Mouse (Mus musculus): Measurements from ENCODE around the gene Galnt17. TPM values are rescaled to one million over a fixed set of nuclear protein-coding genes. Genes with fewer than 3 reads are reported as not detected.
A peak's percentile ranks its signal among the peaks of the same experiment; 100 is the strongest.

The Galnt17 gene
- total RNA-seq, 2 experiments from 2014 or later = 26.8 to 28.9 TPM

DNA sequence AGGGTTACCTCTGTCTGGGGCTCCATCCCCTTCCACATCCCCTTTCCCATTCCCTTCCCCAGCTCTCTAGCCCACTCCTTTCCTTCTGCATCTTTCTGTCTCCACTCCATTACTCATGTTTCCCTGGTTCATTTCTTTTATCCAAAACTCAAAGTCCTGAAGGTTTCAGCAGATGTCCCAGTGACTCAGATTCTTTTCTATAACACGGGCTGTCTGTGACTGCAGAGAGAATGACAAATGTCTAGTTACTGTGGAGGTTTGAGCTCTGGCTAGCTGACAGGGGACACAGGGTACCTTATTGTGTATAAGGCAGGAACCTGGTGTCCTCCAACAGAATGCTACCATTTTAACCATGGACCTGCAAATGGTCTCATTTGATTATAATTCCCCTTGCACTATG, 358.6 kb downstream of the Galnt17 start:
- no peak for DNase-seq
- intact Hi-C loops (cut with DNase I) = no loop called here

DNA sequence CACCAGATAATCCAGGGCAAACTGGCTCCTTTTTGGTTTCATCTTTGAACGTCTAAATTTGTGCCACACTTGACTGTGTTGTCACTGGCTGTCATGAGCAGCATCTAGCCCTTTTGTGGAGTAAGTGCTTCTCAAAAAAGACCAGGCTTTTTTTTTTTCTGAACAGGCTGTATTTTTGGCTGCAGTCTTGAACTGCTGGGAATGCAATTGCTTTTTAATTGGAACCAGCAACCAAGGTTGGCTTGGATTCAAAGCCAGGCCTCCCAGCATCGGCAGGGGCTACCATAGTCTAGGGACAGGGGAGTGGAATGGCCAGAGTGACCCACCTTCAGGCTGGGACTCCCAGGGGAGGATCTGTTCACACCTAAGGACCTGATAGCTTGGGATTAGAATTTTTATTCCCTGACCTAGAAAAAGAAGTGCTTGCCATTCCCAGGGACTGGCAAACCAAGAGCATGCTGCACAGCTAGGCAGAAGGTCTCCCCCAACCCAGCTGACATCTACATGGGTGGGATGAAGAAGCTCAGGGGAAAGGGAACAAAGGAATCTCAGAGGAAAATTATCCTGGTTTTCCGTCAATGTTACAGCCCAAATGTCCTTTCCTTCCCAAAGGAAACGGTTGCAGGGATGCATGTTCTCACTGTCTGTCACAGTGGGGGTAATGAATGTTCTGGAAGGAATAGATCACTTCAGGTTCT, 369.2 kb downstream of the Galnt17 start:
- peak; percentile 85 for DNase-seq
- intact Hi-C loops (cut with DNase I) = no loop called here

DNA sequence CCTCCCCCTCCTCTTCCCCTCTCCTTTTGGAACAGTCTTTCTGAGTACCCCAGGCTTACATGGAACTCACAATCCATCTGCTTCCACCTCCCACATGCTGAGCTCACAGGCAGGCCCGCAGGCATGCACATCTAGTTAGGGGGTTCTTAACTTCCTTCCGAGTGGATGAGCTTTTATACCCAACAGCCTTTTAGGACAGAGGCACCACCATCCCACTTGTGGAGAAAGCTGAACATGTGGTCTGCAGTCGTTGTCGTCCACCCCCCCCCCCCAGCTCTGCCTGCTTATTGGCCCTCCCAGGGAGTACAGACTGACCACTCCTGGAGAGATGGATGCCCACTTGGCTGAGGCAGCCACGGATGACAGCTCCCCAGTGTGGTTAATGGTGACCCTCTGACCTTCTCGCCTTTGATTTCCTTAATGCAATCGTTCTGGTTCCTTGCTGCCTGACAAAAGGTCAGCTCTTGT, 370.0 kb downstream of the Galnt17 start:
- intact Hi-C loops (cut with DNase I) = no loop called here

DNA sequence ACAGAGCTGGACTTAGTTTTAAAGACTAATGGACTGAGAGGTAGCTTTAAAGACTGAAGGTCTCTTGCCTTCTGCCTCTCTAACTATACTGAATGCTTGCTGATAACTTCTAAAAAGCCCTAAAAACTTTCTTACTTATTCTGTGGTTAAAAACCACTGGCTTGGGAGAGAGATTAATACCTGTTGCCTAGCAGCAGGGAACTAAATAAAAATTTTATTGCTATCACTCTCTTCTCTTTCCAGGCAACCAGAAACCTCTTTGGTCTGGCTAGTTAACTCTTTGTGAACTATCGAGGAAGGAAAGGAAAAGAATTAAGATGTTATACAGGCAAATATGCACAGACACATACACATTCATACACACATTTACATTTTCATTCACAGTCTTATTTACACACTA, 377.3 kb downstream of the Galnt17 start:
- intact Hi-C loops (cut with DNase I) = no loop called here

More for the DNA sequence above, 370.0 kb downstream of the Galnt17 start:
- peak; percentile 72 for DNase-seq

DNA sequence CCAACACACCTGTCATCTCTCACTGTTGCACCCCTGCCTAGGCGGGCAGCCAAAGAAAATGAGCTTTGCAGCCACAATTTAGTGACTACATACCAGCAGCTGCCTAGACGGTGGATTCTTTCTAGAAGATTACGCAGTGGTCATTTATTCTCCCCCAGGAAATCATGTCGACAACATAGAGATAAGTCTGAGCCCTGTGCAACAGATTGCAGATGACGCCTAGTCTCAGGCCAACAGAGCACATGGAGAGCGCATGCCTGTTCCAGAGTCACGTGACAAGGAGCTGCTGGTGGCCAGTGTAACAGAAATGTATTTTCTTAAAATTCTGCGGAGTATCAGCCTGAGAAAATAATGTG, 380.5 kb downstream of the Galnt17 start:
- intact Hi-C loops (cut with DNase I) = no loop called here
- peak; percentile 2 for DNase-seq

More for the DNA sequence above, 377.3 kb downstream of the Galnt17 start:
- no peak for DNase-seq

DNA sequence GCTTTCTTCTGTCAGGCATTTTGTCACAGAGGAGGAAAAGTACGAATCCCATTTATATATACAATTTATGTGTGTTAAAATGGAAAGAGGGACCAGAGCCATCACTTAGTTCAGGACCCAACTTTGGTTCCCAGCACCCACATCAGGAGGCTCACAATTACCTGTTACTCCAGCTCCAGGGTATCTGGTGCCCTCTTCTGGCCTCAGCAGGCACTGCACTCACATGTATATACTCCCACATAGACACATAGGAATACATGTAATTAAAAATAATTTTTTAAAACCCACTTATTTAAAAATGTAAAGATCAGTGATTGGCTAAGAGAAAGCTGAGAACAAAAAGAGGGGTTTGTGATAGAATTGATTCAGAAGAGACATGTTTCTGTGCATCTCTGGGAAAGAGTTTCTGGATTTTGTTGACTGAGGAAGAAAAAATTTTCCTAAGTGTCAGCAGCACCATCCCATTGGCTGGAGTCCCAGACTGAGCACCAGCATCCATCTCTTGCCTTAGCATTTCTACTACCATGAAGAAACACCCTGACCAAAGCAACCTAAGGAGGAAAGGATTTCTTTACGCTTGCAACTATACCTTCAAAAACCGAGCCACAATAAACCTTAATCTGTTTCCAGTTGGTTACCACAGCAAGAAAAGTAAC, 381.0 kb downstream of the Galnt17 start:
- DNase-seq = no peak
- intact Hi-C loops (cut with DNase I) = no loop called here

DNA sequence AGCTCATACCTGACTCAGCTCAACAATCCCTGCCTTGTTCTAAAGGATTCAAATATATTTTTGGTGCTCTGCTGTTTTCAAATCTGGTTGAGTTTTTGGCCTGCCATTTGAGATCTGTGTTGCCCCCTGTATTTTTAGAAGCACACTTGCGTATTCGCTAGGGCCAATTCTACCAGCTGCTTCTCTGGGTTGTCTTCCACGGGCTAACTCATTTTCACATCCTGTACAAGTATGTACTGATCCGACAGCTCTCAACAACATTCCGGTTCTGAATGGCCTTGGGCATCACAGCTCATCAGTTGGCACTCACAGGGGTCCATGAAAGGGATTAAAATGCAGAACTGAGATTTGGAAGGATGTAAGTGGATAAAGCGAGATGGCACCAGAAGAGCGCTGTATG, 382.6 kb downstream of the Galnt17 start:
- no peak for DNase-seq
- intact Hi-C loops (cut with DNase I) = no loop called here

DNA sequence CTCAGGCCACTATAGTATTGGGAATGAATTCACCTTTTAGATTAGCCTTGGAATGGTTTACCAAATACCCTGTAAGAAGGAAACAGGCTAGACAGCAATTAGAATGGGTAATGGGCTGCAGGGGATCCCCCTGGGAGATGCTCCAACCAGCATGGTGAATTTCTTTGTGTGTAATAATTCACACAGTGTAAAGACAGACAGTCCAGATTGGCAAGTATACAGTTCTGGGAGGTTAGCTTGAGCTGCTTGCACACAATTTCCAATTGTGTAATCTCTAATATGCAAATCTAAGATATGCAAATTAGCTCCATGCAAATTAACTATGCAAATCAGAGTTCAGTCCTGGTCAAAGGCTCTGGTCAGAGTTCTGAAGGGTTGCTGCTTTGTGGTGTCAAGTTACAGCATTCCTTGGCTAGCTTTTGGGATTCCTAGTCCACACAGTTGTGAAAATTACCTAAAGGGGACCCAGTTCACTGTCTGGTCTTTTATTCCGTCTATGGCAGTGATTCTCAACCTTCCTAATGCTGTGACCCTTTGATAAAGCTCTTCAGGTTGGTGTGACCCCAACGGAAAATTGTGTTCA, 384.0 kb downstream of the Galnt17 start:
- intact Hi-C loops (cut with DNase I) = no loop called here
- DNase-seq = no peak

DNA sequence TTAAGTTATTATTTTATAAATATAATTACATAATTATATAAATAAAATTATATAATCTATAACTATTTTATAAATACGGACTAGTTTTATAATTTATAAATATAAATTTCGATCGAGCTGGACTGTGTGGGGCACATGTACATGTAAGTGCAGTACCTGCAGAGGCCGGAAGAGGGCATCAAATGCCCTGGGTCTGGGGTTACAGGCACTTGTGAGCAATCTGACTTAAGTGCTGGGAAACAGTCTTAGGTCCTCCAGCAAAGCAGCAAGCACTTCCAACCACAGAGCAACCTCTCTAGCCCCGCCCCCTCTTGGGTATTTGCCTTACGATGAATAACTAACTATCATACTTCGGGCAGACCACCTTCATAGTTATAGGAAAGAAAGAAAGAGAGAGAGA, 388.3 kb downstream of the Galnt17 start:
- intact Hi-C loops (cut with DNase I) = no loop called here
- no peak for DNase-seq

DNA sequence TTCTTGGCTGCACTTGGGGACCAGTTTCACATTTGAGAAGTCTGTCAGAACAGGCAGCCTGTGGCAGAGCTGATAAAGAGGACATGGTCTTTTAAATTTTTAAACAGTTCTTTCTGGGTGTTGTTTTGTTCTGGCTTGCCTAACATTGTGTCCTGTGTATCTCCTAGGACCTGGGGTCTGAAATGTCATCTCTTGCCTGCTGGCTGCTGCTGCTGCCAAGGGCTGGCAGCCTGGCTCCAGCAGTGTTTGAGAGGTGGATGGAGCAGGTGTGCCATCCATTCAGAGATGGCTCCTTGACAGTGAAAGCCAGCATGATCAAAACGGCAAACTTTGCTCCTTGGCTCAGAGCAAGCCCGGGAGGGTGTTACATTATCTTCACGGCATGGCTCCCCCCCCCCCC, 393.7 kb downstream of the Galnt17 start:
- intact Hi-C loops (cut with DNase I) = no loop called here

DNA sequence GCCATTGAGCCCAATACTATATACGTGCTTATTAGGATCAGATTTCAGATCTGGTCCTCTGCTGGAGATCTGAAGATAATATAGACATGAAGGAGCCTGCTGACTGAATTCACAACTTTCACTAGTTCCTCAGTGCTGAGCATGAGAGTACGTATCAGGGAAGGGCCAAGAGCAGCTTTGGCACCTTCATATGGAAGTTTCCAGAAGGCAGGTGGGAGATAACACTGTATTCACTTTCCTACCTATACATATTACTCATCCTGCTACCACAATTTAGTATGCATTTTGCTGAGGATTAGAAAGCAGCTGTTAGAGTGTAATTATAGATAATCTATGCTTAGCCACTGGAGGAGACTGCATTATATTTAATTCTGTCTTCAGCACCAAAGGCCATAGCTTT, 396.7 kb downstream of the Galnt17 start:
- intact Hi-C loops (cut with DNase I) = no loop called here
- no peak for DNase-seq

More for the DNA sequence above, 393.7 kb downstream of the Galnt17 start:
- peak; percentile 32 for DNase-seq

DNA sequence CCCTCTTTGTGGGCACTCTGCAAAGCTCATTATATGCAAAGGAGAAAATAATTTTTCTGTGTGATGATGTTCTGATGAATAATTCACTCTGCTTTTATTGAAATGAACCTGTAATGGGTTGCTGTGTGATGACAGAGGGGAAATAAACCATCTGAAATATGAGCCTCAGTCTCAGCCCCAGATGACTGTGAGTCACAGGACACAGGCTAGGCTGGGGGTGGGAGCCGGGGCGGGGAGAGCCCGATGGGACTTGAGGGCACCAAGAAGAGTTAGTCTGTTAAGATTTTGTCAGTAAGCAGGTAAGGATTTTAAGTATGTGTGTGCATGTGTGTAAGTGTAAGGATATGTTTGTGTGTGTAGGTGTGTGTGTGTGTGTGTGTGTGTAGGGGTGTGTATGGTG, 406.6 kb downstream of the Galnt17 start:
- intact Hi-C loops (cut with DNase I) = no loop called here
- no peak for DNase-seq

DNA sequence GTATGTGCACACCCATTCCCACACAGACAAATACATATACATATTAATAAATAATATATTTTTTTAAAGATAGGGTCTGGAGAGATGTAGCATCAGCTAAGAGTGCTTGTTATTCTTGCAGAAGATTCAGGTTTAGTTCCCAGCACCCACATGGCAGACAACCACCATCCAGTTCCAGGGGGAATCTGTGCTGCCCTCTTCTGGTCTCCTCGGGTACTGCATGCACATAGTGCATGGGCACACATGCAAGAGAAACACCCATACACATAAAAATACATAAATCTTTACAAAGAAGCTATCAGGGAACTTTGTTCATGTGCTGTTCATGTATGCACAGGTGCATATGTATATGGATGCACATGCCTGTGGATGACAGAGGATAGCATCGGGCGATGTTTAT, 412.3 kb downstream of the Galnt17 start:
- intact Hi-C loops (cut with DNase I) = no loop called here
- no peak for DNase-seq

DNA sequence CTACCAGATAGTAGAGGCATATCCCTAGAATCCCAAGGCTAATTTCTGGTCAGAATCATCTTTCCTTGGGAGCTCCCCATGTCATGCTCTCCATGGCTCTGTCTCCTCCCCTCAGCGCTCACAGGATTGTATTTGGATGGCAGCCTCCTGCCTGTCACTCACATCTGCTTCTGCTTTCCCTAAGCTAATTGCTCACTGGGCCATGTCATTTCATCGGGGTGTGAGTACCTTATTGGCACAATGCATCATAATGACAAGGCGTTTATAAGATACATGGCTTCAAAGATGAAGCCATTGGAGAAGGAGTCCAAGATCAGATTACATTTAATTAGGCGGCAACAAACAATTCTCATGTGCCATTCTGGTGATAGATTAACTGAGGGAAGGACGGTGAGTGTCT, 416.6 kb downstream of the Galnt17 start:
- peak; percentile 48 for DNase-seq
- intact Hi-C loops (cut with DNase I) = no loop called here

DNA sequence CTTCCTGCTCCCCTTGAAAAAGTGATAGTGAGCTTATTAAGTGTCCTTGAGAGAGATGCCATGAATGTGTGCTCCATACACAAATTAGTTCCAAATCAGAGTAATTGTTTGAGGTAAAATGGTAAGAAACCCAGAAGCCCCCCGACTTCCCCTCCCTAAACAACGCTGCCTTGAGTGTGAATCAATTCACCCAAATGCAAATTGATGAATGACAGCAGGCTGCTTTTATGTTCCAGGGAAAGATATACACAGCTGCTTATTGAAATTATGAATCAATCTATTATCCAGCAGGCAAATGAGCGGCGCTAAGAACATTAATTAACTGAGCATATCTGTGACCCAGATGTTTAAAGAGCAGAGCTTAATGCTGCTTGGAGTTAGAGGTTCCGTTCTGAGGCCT, 428.0 kb downstream of the Galnt17 start:
- DNase-seq = no peak
- intact Hi-C loops (cut with DNase I) = no loop called here

DNA sequence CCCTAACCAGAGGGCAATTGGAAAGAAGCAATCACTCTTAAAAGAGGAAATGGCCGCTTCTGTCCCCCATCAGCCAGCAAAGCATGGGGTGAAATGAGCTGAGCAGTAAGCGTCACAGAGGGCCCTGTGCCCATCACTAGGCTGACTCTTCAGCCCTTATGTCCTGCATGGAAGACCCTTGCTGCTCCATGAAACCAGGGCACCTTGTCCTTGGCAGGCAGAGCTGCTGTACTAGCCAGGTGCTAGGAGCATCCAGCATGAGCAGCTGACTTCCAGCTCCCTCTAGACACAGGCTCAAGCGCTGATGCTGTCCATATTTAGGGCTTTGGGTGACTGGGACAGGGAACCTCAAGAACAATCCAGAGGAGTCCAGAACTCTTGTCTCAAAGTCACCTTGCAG, 432.9 kb downstream of the Galnt17 start:
- DNase-seq = no peak
- intact Hi-C loops (cut with DNase I) = no loop called here

DNA sequence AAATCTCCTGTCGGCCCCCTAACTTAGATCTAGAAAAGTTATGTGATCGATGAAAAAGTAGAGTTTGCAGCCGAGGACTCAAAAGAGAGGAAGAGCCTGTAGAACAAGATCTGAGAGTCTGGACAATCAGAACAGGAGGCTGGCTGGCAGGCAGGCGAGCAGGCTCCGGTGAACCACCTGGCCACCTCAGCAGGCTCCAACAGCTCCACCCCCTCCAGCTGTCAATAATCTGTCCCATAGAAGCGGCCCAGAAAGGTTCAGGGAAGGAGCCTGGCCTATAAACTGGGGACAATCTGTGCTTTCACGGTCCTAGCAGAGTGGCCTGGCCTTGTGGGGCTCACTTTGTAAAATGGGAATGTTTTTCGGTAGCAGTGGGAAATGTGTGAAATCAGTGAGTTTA, 437.2 kb downstream of the Galnt17 start:
- peak; percentile 76 for DNase-seq
- intact Hi-C loops (cut with DNase I) = no loop called here

DNA sequence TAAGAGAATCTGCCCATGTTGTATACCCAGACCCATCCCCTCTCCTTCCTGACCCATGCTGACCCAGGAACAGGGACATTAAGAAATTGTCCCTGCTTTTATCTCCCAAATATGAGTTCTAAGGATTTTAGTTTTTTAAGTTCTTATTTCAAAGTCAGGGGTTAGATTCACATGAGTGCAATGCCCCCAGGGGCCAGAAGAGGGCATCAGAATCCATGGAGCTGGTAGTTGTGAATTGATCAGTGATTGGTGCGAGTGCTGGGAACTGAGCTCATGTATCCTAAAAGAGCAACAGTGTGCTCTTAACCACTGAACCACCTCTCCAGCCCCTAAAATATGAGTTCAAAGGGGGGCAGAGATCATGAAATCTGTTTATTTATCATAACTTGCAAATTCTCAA, 438.4 kb downstream of the Galnt17 start:
- DNase-seq = no peak
- intact Hi-C loops (cut with DNase I) = loop anchor here (10.0 kb wide), 2 partner anchors 135 to 435 kb away; partner anchors contain the start of gene Galnt17

DNA sequence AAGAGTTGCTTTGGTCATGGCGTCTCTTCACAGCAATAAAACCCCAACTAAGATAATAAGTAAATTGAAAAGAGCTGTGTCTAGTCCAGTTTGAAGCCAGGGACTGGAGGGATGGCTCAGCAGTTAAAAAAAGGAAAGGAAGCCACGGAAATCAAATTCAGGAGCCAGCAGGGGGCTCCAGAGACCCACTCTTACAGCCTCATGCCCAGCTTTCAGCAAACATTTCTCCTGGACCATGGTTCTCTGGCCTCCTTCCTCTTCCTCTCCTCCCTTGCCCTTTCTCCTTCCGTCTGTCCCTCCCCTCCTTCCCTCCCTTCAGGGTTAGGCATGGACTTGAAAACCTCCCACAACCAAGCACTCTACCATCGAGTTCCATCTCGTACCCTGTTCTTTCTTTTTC, 446.0 kb downstream of the Galnt17 start:
- peak; percentile 73 for DNase-seq
- intact Hi-C loops (cut with DNase I) = loop anchor here (10.0 kb wide), 2 partner anchors 142 to 442 kb away; partner anchors contain the start of gene Galnt17

DNA sequence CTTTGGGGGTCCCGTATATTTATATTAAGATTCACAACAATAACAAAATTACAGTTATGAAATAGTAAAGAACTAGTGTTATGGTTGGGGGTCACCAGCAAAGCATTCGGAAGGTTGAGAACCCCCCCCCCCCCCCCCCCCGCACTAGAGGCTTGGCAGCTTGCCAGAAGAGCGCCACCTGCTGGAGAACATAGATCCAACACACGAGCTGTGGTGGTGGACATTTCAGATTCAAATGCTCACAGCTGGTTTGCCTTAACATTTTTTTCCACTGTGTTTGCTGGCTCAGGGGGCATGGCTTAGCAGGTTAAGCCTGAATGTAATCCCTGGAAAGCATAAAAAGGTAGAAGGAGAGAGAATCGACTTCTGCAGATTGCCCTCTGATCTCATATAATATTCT, 448.6 kb downstream of the Galnt17 start:
- intact Hi-C loops (cut with DNase I) = loop anchor here (10.0 kb wide), 3 partner anchors 145 to 445 kb away; partner anchors contain the start of gene Galnt17
- DNase-seq = peak; percentile 26

DNA sequence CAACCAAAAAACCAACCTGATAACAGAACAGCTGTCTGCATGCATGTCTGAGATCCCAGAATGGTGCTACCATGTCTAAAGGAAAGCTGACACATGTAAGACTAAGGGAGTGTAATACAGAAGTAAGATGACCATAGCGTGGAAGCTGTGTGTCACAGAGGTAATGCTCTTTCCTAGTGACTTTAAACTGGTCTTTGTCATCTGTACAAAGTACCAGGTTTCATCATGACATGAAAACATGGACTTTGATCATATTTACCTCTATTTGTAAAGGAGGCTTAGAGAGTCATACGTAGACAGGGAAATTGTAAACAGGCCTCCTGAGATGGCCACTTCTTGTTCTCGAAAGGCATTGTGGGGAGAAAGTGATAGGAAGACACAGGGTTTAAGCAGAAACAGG, 449.6 kb downstream of the Galnt17 start:
- intact Hi-C loops (cut with DNase I) = loop anchor here (10.0 kb wide), 1 partner anchor 414 kb away; no protein-coding TSS in a partner anchor
- no peak for DNase-seq

DNA sequence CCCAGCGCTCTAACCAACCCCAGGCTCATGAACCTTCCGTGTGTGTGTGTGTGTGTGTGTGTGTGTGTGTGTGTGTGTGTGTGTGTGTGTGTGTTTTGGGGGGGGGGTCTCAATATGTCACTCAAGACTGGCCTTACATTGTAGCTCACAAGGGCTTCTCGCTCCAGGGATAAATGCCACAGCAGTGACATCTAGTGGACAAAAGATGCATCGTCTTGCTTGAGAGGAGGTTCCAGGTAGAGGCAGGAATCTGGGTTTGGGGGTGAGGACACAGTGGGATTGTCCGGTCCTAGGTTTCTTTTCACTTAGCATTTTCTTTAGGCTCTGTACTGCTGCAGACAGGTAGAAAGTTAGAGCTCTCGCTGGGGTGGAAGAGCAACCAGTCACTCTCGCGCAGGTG, 450.1 kb downstream of the Galnt17 start:
- peak; percentile 55 for DNase-seq
- intact Hi-C loops (cut with DNase I) = loop anchor here (10.0 kb wide), 1 partner anchor 413 kb away; no protein-coding TSS in a partner anchor
